Mouse (Mus musculus) kidney, adult 8-10 months (tissue): ENCODE measurements around the gene Mettl6.
A peak's percentile ranks its signal among the peaks of the same experiment; 100 is the strongest.
"Not testable (repeated sequence)": the region's sequence is repeated elsewhere in the genome, so short reads cannot be mapped to it uniquely, and the experiment has no call there.

Experiments
- DNase-seq, 2 experiments: peaks; one replicate each; pipeline ENCODE4 v3.0.0; 2022

Mettl6 gene

DNA sequence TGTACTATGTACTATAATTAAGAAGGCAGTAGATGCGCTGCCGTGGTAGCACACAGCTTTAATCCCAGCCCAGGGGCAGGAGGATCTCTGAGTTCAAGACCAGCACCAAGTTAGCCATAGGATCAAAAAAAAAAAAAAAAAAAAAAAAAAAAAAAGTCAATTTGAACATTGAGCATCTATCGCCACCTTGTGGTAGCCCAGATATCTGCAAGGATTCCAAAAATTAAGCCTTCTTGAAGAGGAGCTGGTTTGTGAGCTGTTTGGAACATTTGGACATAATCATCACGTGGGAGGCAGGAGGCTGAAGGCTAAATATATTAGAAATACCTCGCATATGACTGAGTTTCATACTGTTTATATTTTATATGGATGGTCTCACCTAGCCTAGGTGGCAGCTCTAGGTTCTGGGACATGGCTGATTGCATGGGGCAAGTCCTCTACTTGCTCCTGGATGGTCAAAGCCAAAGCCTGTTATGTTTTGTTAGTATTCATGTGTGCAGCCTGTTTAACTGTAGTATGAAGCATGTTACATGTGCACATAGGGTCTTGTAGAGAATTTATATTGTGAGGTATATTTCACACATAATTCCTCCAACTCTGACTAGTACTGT is 22.3 kb downstream of the Mettl6 start:
- peak; percentile 36 to 70 for DNase-seq

DNA sequence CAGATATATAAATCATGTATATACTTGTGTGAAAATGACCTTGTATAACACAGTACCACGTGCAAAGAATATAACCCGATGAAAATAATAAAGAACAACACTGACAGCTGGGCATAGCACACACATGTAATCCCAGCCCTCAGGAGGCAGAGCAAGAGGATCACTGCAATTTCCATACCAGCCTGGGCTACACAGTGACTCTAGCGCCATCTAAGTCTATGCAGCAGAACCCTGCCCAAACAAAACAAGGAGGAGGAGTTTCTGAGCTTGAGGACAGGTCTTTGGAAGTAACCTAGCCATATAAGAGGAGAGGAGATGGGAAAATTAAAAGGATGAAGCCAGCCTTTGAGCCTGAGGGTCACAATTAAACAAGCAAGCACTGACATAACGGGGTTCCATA is 25.1 kb downstream of the Mettl6 start:
- no peak for DNase-seq

DNA sequence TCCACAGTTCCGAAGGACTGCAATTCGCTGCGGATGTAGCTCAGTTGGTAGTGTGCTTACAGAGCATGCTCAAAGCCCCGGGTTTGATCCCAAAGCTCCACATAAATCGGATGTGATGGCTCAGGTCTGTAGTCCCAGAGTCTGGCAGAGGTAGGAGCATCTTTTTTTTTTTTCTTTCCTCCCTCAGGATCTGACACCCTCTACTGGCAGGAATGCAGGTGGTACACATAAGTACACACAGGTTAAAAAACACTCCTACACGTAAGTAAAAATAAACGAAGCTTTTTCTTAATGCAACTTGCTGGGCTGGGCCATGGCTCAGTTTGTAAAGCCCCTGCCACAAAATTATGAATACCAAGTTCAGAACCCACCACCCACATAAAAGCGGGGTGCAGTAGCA is 30.7 kb downstream of the Mettl6 start:
- peak in 1 of 2 experiments; percentile 35 for DNase-seq

DNA sequence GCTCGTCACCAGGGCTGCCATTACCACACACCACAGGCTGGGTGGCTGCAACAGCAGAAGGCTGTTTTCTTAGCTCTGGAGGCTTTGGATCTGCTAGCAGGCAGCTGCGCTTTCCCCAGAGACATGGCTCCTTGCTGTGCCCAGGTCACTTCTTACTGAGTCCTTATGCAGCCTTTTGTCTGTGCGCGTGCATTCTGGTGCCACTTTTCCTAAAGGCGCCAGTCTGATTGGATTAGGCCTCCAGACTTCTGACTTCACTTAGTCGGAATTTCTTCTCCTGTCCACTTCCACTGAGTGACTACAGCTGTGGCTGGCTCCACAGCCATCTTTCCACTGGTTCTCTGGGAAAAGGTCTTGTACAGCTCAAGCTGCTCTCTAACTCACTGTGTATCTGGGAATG is 32.0 kb downstream of the Mettl6 start:
- DNase-seq: no peak

DNA sequence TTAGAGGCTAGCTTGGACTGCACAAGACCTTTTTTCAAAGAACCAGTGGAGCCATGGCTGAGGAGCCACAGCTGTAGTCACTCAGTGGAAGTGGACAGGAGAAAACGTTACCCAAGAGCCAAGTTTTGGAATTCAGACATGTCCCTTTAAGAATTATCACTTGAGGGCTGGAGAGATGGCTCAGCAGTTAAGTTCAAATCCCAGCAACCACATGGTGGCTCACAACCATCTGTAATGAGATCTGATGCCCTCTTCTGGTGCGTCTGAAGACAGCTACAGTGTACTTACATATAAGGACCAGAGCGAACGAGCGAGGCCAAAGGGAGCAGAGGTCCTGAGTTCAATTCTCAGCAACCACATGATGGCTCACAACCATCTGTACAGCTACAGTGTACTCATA is 32.6 kb downstream of the Mettl6 start:
- peak in 1 of 2 experiments; percentile 13 for DNase-seq

DNA sequence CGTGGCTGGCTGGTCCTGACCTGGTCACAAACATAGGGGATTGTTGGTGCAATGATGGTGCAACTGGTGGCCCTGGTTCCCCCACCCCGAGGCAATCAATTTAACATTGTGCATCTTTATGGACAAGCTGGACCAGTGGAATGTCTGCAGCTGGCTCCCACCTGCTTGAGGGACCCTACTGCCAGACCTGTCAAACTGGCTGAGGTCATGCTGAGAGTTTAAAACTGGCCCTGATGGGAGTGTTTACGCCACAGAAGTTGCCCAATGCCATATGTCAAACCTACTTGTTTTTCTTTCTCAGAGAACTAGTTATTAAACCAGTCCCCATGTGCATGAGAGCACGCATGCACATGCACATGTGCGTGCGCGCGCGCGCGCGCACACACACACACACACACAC is 36.8 kb downstream of the Mettl6 start:
- no peak for DNase-seq

DNA sequence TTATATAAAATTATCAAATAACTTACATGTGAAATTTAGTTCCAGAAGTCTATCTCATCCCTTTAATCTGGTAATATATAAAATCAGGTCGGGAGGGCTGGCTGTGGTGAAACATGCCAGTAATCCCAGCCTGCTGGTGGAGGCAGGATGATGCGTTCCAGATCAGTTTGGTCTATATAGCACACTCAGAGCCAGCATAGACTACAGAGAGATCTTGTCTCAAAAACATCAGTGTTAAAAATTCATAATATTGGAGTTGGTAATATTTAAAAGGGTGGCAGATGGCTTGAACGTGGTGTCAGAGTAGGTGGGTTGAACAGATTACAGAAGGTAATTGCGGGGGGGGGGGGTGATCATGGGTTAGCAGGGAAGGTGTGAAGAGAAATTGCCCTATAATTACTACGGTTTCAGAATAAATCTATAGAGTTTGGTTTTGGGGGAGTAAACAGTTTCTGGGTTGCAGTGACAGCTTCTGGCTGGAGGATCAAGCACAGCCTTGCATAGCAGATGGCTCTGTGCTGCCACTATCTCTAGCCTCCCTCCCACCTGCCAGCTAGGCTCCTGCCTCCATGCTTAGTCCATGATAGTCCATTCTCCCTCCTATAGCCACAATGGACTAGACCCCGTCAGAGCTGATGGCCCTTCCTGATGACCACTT is 38.6 kb downstream of the Mettl6 start:
- no peak for DNase-seq

DNA sequence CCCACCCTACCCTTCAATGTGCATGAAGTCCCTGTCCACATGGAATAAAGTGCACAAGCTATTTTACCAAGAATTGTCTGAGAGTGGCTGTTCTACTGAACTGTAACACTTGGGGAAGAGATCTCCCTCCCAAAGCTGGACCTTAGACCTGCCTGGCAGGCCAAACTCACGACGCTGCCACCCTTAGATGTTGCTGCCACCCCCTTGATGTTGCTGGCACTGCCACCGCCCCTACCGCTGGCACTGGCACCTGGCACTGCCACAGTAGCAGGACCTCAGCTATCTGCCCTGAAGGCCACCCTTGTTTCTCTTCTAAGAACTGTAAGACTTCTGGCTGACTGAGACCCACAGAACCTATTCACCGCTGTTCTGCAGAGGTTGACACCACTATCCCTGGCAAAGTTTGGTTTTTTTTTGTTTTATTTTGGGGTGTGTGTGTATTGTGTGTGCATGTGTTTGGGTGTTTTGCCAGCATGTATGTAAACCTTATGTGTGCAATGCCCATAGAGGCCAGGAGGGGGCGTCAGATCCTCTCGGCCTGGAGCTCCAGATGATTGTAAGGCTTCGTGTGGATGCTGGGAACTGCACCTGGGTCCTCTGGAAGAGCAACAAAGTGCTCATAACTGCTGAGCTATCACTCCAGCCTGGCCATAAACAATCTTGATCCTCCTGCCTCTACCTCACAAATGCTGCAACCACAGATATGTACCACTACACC is 39.8 kb downstream of the Mettl6 start:
- peak in 1 of 2 experiments; percentile 52 for DNase-seq

DNA sequence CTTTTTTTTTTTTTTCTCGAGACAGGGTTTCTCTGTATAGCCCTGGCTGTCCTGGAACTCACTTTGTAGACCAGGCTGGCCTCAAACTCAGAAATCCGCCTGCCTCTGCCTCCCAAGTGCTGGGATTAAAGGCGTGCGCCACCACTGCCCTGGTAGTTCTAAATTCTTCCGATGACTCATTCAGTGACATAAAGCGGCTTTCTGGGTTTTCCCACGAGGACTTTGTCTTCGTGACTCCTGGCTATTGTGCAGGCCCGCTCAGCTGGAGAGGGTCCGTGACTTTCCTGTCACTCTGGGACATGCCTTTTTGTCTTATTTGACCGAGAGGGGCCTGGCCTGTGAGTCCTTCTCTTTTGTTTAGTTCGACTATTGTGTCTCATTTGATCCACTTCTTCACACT is 40.9 kb downstream of the Mettl6 start:
- DNase-seq: not testable (repeated sequence)

DNA sequence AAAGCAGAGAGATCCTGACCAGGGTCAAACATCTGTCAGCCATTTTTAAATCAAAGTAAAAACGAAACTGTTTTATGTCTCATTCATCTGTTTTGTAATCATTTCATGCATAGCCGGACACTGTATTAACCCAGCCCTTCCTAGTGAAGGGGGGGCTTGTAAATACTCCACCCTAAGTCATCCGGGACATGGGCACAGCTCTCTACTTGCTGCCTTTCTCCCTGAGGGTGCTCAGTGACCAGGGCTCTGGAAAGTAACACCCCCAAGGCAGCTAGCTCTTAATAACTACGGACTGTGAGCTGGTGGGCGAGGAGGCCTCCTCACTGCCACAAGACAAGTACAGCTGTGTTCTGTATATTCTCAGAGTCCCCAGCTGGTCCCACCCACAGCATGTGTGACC is 45.8 kb downstream of the Mettl6 start:
- DNase-seq: no peak

DNA sequence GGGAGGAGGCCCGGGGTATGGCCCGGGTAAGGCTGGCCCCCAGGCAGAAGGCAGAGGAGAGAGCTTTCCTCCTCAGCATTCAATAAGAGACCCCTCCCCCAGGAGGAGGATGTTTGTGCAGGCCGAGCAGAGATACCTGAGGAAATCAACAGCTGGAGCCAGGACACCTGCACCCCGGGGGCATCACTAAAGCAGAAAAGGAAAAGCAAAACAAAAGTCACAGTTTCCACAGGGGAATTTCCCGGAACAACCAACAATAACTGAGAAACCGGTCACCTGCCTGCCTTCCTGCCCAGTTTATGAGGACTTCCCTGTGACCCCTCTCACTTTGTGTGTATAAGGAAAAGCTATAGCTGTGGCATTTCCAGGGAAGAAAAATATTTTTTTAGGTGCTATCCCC is 51.2 kb downstream of the Mettl6 start:
- DNase-seq: no peak

DNA sequence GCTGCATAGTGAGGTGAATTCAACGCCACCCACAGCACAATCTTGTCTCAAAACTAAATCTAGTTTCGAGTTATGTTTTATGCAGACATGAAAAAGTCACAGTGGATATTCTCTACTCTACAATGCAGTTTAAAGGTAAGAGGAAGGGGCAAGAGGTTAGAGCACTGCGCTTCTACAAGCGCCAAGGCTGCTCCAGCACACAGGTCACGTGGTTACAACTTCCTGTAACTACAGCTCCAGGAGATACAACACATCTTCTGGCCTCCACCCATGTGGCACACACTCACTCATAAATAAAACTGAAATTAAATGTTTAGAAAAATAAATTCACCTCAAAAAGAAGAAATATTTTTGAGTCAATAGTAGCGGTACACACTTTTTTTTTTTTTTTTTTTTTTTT is 54.1 kb downstream of the Mettl6 start:
- DNase-seq: no peak

DNA sequence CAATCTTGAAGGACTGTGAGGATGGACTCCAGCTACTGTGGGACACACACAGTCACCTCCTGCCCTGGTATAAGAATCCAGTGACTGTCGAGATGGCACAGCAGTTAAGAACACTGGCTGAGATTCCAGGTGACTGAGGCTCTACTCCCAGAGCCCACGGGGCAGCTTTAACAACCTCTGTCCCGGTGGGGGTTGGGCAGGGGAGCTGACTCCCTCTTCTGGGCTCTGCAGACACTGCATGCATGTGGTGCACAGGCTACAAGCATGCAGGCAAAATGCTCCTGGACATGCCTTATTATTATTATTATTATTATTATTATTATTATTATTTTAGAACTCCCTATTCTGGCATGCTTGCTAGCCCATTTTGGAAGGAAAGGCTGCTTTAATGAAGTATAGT is 54.6 kb downstream of the Mettl6 start:
- DNase-seq: peak in 1 of 2 experiments; percentile 41

DNA sequence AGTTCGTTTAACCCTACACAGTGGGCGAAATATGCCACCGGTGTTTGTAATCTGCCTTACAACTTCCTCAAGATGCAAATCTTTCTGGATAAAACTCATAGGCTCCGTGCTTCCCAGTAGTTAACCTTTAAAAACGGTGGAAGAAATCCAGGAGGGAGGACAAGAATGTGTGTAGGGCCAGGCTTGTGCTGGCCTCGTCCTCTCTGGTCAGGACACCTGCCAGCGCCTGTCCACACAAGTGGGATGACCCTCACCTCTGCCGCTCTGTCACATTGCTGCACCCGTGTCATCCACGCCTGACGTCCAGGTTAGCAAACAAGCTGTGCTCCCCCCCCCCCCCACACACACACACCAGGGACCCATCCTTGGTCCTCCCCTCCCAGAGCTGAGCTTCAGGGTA is 55.6 kb downstream of the Mettl6 start:
- DNase-seq: peak; percentile 36 to 59

DNA sequence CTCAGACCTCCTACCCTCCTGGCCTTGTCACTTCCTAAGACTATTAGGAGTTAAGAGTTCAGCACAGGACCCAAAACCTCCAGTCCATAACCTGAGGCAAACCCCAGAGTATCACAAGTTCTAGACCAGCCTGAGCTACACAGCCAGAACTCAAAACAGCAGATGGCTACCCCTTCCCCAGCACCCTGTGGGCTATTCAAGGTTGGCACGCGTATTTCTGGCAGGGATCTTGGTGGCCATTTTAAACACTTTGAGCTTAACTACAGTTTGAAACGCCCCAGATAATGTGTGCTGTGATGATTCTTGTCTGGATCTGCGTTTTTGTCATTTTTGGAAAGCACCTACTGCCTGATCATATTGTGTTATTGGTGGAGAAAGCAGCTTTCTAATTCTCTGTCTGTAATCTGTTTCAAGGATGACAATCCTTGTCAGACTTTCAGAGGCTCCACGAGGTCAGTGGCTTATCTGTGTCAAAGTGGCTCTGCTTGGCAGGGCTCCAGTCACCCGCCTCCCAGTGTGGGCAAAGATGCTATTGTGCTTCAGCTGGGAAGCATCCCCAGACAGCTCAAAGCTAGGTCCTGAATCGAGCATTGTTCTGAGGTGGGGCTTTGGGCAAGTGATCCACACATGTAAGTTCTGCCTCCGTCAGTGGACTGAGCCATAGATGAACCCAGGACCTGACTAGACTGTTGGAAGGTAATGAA is 56.9 kb downstream of the Mettl6 start:
- no peak for DNase-seq

DNA sequence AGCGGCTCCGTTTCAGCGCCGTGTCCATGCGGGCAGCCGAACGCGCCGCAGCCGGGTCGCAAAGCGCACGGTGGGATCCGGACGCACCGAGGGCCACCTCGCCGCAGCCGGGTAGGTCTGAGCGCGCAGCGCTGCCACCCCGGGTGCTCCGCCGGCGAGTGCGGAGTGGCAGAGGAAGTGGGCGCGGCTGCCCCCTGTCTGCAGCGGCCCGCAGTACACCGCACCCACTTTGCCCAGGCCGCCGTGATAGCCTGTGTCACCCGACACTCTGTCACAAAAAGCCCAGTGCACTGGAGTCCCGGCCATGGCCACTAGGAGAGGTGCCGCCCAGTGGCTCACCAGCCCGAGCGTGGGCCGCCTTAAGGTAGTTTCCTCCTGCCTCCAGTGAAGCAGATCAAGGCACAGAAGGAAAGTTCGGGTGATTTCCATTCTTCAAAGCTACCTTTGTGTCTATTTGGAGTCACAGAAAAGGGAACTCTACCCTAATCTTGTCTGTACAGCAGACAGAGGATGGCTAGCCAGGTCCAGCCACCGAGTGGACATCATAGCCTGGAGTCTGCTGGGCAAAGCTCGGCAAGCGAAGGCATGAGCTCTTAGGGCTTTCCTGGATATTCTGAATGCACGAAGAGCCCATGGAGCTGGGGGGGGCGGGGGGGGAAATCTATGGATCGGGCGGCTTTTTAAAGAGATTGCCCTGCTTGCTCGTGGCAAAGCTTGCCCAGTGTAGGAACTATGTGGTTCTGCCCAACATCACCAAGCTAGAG is 58.7 kb downstream of the Mettl6 start, which contains the start of gene Sh3bp5:
Sh3bp5 (minus strand) TSS at position 149 of the 764 bp plus-strand sequence.
- peak; percentile 93 to 96 for DNase-seq

DNA sequence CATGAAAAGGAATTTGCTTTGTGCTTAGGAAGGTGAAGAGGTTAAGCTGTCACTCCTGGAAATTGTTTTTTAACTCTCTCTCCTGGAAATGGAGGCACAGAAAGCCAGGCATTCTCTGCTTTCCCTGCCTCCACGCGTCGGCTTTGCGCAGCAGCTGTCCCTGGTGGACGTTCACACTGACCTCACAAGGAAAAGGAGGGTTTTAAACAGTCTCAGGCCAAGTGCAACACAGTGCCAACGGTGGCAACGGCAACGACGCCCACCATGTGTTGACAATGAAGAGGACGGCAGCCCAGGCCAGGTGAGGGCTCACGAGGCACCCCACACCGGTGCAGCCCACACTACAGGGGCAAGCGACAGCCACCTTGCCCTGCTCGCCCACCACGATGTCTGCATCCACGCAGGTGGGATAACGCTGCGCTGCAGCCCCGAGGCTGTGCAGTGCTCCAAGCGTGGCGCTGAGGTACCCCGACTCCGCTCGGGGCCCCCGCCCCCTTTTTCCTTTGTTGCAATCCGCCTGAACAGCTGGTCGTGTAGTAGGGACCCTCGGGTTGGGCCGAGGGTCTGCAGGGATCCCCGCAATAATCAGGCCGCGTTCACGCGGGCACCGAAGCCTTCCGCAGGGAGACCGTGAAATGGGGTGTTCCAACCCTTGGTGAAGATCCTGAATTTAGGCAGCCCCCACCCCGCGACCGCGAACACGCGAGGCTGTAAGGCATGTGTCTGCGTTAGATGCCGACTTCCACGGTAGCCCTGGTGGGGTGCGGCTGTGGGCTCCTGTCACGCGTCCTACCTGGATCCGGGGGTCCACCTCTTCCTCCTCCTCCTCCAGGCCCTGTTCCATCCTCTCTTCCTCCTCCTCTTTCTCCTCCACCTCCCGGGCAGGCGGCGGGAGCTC is 59.6 kb downstream of the Mettl6 start:
- DNase-seq: peak; percentile 37 to 51

DNA sequence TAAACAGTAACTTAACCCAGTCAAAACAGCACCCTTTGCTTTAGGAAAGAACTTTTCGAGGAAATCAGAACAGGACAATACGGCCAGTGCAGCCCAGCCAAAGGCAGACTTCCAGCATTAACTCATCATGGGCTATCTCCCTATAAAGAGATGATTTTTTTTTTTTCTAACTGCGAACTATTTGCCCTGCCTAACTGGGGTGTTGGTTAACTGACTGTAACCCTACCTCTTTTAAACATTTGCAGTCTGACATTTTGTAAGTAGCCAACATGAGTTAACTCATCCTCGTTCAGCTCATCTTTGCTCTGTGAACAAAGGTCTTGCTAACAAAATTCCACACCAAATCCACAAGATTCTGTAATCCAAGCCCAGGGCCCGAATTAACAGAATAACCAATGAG is 60.4 kb downstream of the Mettl6 start:
- DNase-seq: peak; percentile 34 to 71

DNA sequence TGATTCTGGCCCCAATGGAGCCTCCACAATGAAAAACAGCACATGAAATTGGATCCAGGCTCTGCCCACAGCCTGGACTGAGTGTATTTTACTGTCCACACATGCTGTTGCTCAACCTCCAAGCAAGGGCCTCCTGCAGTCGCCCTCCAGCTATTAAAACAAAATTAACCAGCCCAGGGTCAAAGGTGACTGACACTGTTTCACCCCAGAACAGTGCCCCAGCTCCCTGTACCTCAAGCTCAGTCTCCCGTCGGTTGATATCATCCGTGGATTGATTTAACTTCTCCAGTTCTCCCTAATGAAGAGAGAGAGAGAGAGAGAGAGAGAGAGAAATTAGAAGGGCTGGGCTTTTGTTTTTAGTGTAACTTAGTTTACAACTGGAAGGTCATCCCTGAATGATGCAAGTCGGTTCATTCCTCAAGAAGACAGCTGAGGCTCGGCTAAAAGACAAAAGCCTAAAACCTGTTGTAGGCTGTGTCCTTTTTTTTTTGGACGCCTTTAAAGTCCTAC is 60.9 kb downstream of the Mettl6 start:
- peak; percentile 74 to 77 for DNase-seq

DNA sequence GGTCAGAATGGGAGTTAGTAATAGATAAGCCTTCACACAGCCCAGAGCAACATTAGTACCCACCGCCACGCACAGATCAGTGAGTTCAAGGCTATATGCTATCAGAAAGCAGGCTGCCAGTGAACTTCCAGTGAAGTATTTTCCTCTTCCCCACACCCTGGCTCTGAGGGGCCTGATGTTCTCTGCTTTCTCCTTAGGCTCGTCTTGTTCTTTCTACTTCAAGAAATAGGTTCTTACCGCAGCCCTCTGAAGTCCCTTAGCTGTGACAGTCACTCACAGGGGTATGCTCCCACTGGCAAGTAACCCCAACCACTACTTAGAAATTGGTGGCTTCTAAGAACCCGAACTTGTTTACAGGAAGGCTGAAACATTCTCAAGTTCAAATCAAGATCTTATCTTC is 61.7 kb downstream of the Mettl6 start:
- DNase-seq: no peak

DNA sequence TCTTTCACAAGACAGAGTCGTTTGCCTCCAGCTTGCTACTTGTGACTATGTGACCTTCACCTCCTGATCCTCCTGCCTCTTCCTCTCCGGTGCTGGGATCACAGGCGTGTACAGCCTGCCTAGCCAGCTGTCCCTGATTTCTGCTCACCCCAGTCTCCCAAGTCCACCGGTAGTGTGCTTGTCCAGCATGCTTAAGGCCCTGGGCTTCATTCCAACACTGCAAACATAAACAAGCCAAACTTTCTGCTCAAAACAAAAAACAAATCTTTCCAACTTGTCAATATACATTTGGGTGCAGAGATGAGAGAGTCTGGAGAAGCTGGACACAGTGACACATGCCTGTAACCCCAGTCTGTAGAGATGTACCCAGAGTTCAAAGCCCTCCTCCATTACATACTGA is 62.4 kb downstream of the Mettl6 start:
- no peak for DNase-seq
